Mouse (Mus musculus): ENCODE data around the gene 1700003F12Rik.
A peak's percentile ranks its signal among the peaks of the same experiment; 100 is the strongest.

1700003F12Rik gene

DNA sequence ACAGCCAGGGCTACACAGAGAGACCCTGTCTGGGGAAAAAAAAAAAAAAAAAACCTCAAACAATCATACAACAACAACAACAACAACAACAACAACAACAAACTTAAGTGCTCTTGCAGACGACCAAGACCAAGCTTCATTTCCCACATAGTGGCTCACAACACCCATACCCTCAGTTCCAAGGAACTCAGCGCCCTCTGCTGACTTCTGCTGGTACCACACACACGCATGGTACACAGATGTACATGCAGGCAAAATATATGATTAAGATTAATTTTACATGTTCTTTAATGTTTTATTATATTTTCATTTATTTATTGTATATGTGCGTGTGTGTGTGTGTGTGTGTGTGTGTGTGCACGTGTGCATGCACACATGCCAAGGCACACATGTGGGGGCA, 39.5 kb downstream of the 1700003F12Rik start:
- Histone ChIP-seq H3K27me3 (ENCODE audit: insufficient read depth, low read length) (no peaks in the 10 kb centered on the region), H3K4me1 (replicated peaks; ENCODE audit: low read depth, low read length) (peaks cover 52% of the 10 kb centered on the region), H3K9me3 (ENCODE audit: low read length) (no peaks in the 10 kb centered on the region), H3K36me3 (ENCODE audit: insufficient read depth, low read length) (peaks cover 6% of the 10 kb centered on the region), H3K4me3 (replicated peaks; ENCODE audit: low read length) (no peak overlapping the region)
- TF ChIP-seq NANOG (IDR thresholded peaks at IDR 0.05; ENCODE audit: borderline replicate concordance, low read length) = no peak
- peak; percentile 94 for TF ChIP-seq CTCF (conservative IDR thresholded peaks at IDR 0.05; ENCODE audit: low read length)

DNA sequence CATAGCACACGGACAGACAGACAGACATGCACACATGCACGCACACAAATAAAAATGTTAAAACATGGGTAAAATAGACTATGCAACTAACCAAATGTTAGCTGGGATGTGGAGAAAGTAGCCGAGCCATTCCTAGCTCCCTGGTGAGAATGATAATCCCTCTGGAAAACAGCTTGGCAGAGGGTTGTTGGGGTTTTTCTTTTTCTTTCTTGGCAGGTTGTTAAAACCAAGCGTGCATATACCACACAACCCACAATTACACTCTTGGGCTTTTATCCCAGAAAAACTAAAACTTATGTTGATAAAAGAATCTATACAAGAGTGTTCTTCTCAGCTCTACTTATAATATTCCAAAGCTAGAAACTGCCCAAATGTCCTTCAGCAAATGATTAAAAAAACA, 42.2 kb downstream of the 1700003F12Rik start:
- Histone ChIP-seq H3K36me3 (ENCODE audit: insufficient read depth, low read length) (peaks cover 15% of the 10 kb centered on the region), H3K27me3 (ENCODE audit: insufficient read depth, low read length) (no peaks in the 10 kb centered on the region), H3K9me3 (ENCODE audit: low read length) (no peaks in the 10 kb centered on the region), H3K4me1 (replicated peaks; ENCODE audit: low read depth, low read length) (peaks cover 45% of the 10 kb centered on the region), H3K4me3 (replicated peaks; ENCODE audit: low read length) (no peak overlapping the region)
- TF ChIP-seq NANOG (IDR thresholded peaks at IDR 0.05; ENCODE audit: borderline replicate concordance, low read length) (no peak), POU5F1 (IDR thresholded peaks at IDR 0.05; ENCODE audit: borderline replicate concordance, low read length) (no peak), CTCF (conservative IDR thresholded peaks at IDR 0.05; ENCODE audit: low read length) (no peak)

DNA sequence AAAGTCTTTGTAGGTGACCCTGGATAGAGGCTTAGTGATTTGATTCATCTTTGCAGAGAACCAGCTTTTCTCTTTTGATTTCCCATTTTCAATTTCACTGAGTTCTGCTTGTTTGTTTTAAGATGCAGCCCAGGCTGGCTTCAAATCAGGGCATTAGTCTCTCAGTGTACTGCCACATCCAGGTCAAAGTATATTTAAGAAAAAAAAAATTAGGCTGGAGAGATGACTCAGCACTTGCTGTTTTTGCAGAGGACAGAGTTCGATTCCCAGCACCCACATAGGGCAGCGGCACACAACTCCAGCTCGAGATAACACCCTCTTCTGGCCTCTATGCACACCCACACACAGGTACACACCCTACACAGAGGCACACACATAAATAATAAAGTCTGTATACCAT, 44.4 kb downstream of the 1700003F12Rik start:
- Histone ChIP-seq H3K9me3 (ENCODE audit: low read length) (no peaks in the 10 kb centered on the region), H3K4me1 (replicated peaks; ENCODE audit: low read depth, low read length) (peaks cover 35% of the 10 kb centered on the region), H3K4me3 (replicated peaks; ENCODE audit: low read length) (no peak overlapping the region), H3K27me3 (ENCODE audit: insufficient read depth, low read length) (no peaks in the 10 kb centered on the region), H3K36me3 (ENCODE audit: insufficient read depth, low read length) (peaks cover 35% of the 10 kb centered on the region)
- TF ChIP-seq CTCF (conservative IDR thresholded peaks at IDR 0.05; ENCODE audit: low read length) (no peak), POU5F1 (IDR thresholded peaks at IDR 0.05; ENCODE audit: borderline replicate concordance, low read length) (no peak), NANOG (IDR thresholded peaks at IDR 0.05; ENCODE audit: borderline replicate concordance, low read length) (no peak)

DNA sequence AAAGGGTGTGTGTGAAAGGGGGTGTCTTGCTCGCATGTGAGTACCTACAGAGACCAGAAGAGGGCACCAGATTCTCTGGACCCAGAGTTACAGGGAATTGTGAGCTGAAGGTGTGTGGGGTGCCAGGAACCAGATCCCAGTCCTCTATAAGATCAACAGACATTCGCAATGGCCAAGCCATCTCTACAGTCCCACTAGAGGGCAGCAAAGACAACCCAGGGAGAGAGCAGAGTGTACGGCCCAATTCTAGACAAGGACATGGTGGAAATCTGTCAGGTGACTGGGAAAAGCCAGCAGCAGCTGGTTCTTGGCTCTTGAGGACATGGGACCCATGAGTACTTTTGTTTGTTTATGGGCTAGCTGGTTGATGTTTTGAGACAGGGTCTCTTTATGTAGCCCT, 46.1 kb downstream of the 1700003F12Rik start:
- H3K36me3 ChIP-seq (ENCODE audit: insufficient read depth, low read length) = peaks cover 29% of the 10 kb centered on the region
- H3K9me3 ChIP-seq (ENCODE audit: low read length) = no peaks in the 10 kb centered on the region
- no peaks in the 10 kb centered on the region for H3K27me3 ChIP-seq (ENCODE audit: insufficient read depth, low read length)
- H3K4me1 ChIP-seq (replicated peaks; ENCODE audit: low read depth, low read length) = peaks cover 32% of the 10 kb centered on the region
- no peak overlapping the region for H3K4me3 ChIP-seq (replicated peaks; ENCODE audit: low read length)
- peak; percentile 82 for TF ChIP-seq CTCF (conservative IDR thresholded peaks at IDR 0.05; ENCODE audit: low read length)
- TF ChIP-seq NANOG (IDR thresholded peaks at IDR 0.05; ENCODE audit: borderline replicate concordance, low read length) = no peak

DNA sequence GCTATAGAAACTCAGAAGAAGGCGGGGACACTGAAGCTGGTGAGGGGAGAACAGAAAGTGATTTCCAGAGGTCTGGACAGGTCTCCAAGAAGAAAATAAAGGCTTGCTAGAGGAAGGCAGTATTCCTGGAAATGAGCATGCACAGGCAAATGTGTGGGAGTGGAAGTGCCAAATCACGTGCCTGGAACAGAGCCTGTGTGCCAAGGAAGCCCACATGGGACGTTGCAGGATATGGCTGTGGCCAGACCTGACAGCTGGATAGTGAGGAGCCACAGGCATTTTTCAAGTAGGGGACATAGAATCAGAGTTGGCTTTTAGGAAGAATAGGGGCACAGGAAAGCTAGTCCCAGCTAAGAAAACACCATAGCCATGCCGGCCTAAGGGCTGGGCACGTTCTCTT, 48.9 kb downstream of the 1700003F12Rik start:
- H3K27me3 ChIP-seq (ENCODE audit: insufficient read depth, low read length) = no peaks in the 10 kb centered on the region

DNA sequence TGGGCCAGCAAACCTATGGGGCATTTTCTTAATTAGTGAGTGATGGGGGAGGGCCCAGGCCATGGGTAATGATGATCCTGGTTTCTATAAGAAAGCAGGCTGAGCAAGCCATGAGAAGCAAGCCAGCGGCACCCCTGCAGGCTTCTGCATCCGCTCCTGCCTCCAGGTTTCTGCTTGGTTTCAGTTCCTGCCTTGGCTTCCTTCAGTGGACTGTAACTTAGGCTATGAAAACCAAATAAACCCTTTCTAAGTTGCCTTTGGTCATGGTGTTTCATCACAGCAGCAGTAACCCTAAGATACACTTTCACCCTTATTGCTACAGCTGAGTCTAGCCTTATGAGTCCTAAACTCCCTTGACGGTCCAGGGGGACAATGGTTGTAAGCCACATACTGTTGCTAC, 50.5 kb downstream of the 1700003F12Rik start:
- H3K36me3 ChIP-seq (ENCODE audit: insufficient read depth, low read length) = peaks cover 29% of the 10 kb centered on the region
- no peak overlapping the region for H3K4me3 ChIP-seq (replicated peaks; ENCODE audit: low read length)
- TF ChIP-seq POU5F1 (IDR thresholded peaks at IDR 0.05; ENCODE audit: borderline replicate concordance, low read length) (no peak), CTCF (conservative IDR thresholded peaks at IDR 0.05; ENCODE audit: low read length) (no peak), NANOG (IDR thresholded peaks at IDR 0.05; ENCODE audit: borderline replicate concordance, low read length) (no peak)
- peaks cover 27% of the 10 kb centered on the region for H3K4me1 ChIP-seq (replicated peaks; ENCODE audit: low read depth, low read length)
- H3K27me3 ChIP-seq (ENCODE audit: insufficient read depth, low read length) = no peaks in the 10 kb centered on the region
- no peaks in the 10 kb centered on the region for H3K9me3 ChIP-seq (ENCODE audit: low read length)

More for the DNA sequence above, 48.9 kb downstream of the 1700003F12Rik start:
- H3K4me3 ChIP-seq (replicated peaks; ENCODE audit: low read length) = no peak overlapping the region
- no peaks in the 10 kb centered on the region for H3K9me3 ChIP-seq (ENCODE audit: low read length)
- H3K4me1 ChIP-seq (replicated peaks; ENCODE audit: low read depth, low read length) = peaks cover 33% of the 10 kb centered on the region
- H3K36me3 ChIP-seq (ENCODE audit: insufficient read depth, low read length) = peaks cover 35% of the 10 kb centered on the region
- TF ChIP-seq CTCF (conservative IDR thresholded peaks at IDR 0.05; ENCODE audit: low read length) (no peak), NANOG (IDR thresholded peaks at IDR 0.05; ENCODE audit: borderline replicate concordance, low read length) (no peak), POU5F1 (IDR thresholded peaks at IDR 0.05; ENCODE audit: borderline replicate concordance, low read length) (no peak)
